Mouse (Mus musculus) cerebellum, adult 9-10 months (tissue): ENCODE measurements around the gene Cep19.

Source experiments
- DNase-seq: peaks from one replicate; pipeline ENCODE4 v3.0.0; 2022

Gene Cep19

GRCm38 (mm10) chr16:32153976-32154375 is 54.4 kb downstream of the Cep19 start:
- no peak for DNase-seq

DNA sequence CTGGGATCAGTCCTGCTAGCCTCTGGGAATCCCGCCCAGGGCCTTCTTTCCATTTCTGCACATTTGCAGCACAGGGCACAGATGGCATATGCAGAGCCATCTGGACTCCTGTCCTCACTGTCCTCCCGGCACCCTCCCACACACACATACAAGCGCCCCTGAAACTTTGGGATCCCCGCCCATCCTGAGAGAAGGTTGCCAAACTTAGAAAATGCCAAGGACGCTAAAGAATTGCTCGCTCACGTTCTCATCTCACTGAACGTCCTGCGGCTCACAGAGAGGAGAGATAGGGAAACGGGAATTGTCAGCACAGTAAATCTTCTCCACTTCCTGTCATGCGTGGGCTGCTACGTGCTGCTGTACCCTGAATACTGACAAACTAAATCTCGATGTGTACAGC is 54.8 kb downstream of the Cep19 start:
- DNase-seq = peak; percentile 99

DNA sequence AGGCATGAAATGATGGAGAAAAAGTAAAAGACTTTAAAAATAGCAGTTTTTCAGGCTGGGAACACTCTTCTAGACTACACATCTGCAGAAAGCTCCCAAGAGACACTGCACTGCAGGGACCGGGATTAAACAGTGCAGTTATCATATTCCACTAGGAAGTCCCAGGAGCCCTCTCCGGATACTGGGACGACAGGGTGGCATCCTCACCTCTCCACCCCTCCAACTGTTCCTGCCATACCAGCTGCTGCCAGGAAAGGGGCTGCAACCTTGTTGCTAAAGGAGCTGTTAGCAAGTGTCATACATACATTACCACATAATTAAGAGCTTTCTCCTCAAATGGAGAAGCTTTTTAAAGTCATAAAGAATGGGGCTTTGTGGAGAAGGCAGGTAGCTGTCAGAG is 57.1 kb downstream of the Cep19 start:
- DNase-seq = peak; percentile 24

- peak; percentile 35 for DNase-seq
Measured at GRCm38 (mm10) chr16:32157369-32157768, 57.8 kb downstream of the Cep19 start.
